Mouse (Mus musculus): ENCODE measurements around the gene Mul1.

DNA sequence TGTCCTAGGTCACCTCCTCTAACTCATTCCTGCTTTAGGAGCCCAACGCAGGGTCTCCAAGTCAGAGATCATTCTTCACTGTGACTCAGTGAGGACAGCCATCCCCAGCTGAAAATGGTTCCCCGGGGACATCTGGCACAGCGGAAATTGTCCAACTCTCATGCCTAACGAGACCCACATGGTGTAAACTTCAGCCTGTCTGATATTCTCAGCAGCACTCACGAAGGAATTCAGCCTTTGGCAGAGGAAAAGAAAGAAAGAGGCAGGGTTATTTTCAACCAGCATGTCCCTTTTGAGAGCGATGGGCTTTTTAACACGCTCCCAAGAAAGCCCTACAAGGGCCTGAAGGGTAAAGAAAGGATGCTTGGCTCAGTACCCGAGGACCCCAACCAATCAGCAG lies 3.1 kb upstream of the Mul1 start:
- TF ChIP-seq POLR2A (IDR thresholded peaks at IDR 0.05; ENCODE audit: extremely low read depth, insufficient read depth, low read length), result no peak
- no peak for TF ChIP-seq CTCF (IDR thresholded peaks at IDR 0.05; ENCODE audit: low read depth, low read length)

Data from liver, adult 2 months (tissue).